In the genomic region with DNA sequence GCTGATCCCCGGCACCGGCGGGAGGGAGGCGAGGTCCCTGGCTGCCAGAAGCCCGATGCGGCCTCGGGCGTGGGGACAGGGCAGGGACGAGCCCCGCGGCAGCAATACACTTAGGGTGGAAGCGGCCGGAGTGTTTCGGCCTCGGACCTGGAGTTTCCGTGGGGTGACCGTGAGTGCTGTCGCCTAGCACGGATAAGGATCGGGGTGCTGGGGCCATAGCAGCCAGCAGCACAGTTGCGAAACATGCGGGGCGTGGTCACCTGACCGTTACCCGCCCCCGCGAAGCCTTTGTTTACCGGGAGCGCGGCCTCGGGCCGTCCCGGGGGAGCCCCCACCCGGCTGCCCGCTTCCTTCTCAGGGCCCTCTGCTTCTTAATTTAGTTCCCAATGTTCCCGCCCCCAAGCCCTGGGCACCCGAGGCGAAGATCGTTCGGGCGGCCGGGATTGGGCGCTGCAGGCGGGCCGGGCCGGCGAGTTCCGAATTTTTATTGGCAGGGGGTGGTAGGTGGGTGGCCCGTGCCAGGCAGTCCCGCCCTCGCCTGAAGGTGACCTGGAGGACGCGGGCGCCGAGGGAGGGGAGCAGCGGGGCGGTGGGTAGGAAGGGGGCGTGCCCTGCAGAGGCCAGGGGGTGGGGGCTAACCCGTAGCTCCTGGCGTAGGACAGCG, we compare ENCODE assay signal across 8 mouse cellular contexts. TPM values are rescaled to one million over a fixed set of nuclear protein-coding genes. Genes with fewer than 3 reads are reported as not detected.
DNase-seq lines count a peak whose midpoint lies in the region; ATAC-seq and TF ChIP-seq lines count a peak whose summit lies in the region.

No protein-coding gene starts in this region.

- WGBS in hindbrain, embryonic 15.5 days = under 1% methylated on average over 60 of the region's 61 CpGs

- H3K4me3 ChIP-seq in hindbrain, embryonic 15.5 days = peak overlapping the region; percentile 91

- TF ChIP-seq CTCF in Patski (IDR thresholded peaks at IDR 0.05) = no peak

- H3K9me3 ChIP-seq in hindbrain, embryonic 15.5 days = no peaks in the 10 kb centered on the region

- peaks cover 6% of the 10 kb centered on the region for H3K36me3 ChIP-seq in hindbrain, embryonic 15.5 days

- peak overlapping the region; percentile 97 for H3K9ac ChIP-seq in hindbrain, embryonic 15.5 days

- H3K4me2 ChIP-seq in hindbrain, embryonic 15.5 days = peak overlapping the region; percentile 63

- CTCF ChIA-PET in Patski (lab: Charles Lee) = interaction anchor here (1.5 kb wide), 1 partner anchor 23 kb away, joined by 3 read pairs; no protein-coding TSS in a partner anchor

- in situ Hi-C loops in Patski (cut with MboI; ENCODE audit: low pct_unique_long_range_greater_than_20kb) = loop anchor here (10.0 to 25.0 kb wide), 2 partner anchors 183 to 361 kb away; no protein-coding TSS in a partner anchor

- H3K27me3 ChIP-seq in Patski = no peaks in the 10 kb centered on the region
- no peaks in the 10 kb centered on the region for H3K27me3 ChIP-seq in hindbrain, embryonic 15.5 days

- peak; percentile 64 for DNase-seq in Patski (ENCODE audit: low read depth, low spot score)
- peak; percentile 92 to 93 for DNase-seq in cerebellum, postnatal 14 days
- DNase-seq in frontal cortex, postnatal 25 days (ENCODE audit: low spot score in 2 of 2) = peak; percentile 81 to 85
- peak; percentile 84 for DNase-seq in left cerebral cortex, adult 11 months (ENCODE audit: low spot score)
- DNase-seq in lung, postnatal 4 days = peak; percentile 96 to 97
- peak; percentile 71 for DNase-seq in retina, postnatal 7 days (ENCODE audit: low read depth, low spot score)
- DNase-seq in urinary bladder, adult 2 months (ENCODE audit: low spot score) = peak; percentile 94

- POLR2A ChIA-PET in Patski (lab: Charles Lee) = no interaction called here

- peak; percentile 98 for ATAC-seq in Patski
- peak; percentile 87 for ATAC-seq in hindbrain, embryonic 15.5 days (ENCODE audit: low FRiP score, low read depth)

- peak overlapping the region; percentile 97 for H3K27ac ChIP-seq in hindbrain, embryonic 15.5 days (replicated peaks)

- peaks cover 12% of the 10 kb centered on the region for H3K4me1 ChIP-seq in hindbrain, embryonic 15.5 days (replicated peaks)

RNA-seq across cellular contexts. Expression of a gene that starts 0.5 kb away (rescaled TPM):
- polyA plus RNA-seq in Patski (2021) = 58.2 TPM
- polyA plus RNA-seq in hindbrain, embryonic 15.5 days (2015; fragmentation: Nextera tagmentation; extraction: Ambion mirVana) = 41.5 and 41.8 TPM in 2 replicates
- 31.8 and 39.7 TPM in 2 replicates for polyA plus RNA-seq in urinary bladder, adult 2 months (2012; rRNA removed)

RNA-seq across cellular contexts. Expression of a gene that starts 43.0 kb away (rescaled TPM):
- 37.6 TPM for polyA plus RNA-seq in Patski (2021)
- polyA plus RNA-seq in hindbrain, embryonic 15.5 days (2015; fragmentation: Nextera tagmentation; extraction: Ambion mirVana) = 22.6 and 24.0 TPM in 2 replicates
- polyA plus RNA-seq in urinary bladder, adult 2 months (2012; rRNA removed) = 24.2 and 25.0 TPM in 2 replicates

Comparison
In these comparisons a context has a peak if more than half of its experiments do, and no peak if none do; other contexts are left out.
1. Peak in every context shown above with its lines: DNase-seq, ATAC-seq, H3K4me3 ChIP-seq and H3K27ac ChIP-seq.